In genomic region chr8:116261286-116261685, GRCm38 (mm10) we compare ENCODE assay signal across 19 mouse cellular contexts.
DNase-seq lines count a peak whose midpoint lies in the region; ATAC-seq and TF ChIP-seq lines count a peak whose summit lies in the region.
"Had no signal": no experiment of that assay in that cellular context is flagged by ENCODE, and none has a peak within 500 bp of the region (broad histone marks: within the 10 kb centered on the region; RNA-seq: fewer than 3 reads in every experiment).

No protein-coding gene starts in this region.

- intact Hi-C loops in left cerebral cortex, postnatal 36 days (cut with DNase I), result no loop called here

- H3K36me3 ChIP-seq in kidney, embryonic 16.5 days (ENCODE audit: insufficient read depth, low read length), result no peaks in the 10 kb centered on the region
- no peaks in the 10 kb centered on the region for H3K36me3 ChIP-seq in CH12.LX (replicated peaks in 1 of 2; ENCODE audit: control insufficient read depth in 1 of 2, insufficient read depth in 1 of 2, low read length in 1 of 2)
- H3K36me3 ChIP-seq: forebrain, embryonic 10.5 days; liver, embryonic 13.5 days had no signal

- DNase-seq in kidney, postnatal 10 days, result no peak
- DNase-seq in CH12.LX (ENCODE audit: extremely low read depth), result peak; percentile 69
- peak; percentile 55 for DNase-seq in embryo, embryonic 11 days
- peak; percentile 25 for DNase-seq in fibroblast of lung, adult 2 months (ENCODE audit: low read depth)
- no peak for DNase-seq in right cerebral cortex, postnatal 14 days
- DNase-seq in left cerebral cortex, postnatal 36 days (ENCODE audit: low spot score in 2 of 2), result no peak
- DNase-seq in layer of hippocampus, adult 11-12 months (ENCODE audit: low spot score), result no peak
- DNase-seq: adrenal gland, postnatal 36 days; cerebellum, adult 8-10 months; gastrocnemius, postnatal 25 days; kidney, adult 2 months; liver, embryonic 13.5 days; lung, postnatal 4 days; right cerebral cortex, postnatal 4 days; thymus, postnatal 36 days had no signal

- no peak overlapping the region for H3K9ac ChIP-seq in kidney, embryonic 16.5 days (replicated peaks; ENCODE audit: low read length)
- no peak overlapping the region for H3K9ac ChIP-seq in CH12.LX (ENCODE audit: insufficient read depth, low read depth)
- H3K9ac ChIP-seq: liver, embryonic 13.5 days had no signal

- dilution Hi-C loops in CH12.LX (cut with MboI; ENCODE audit: extremely low pct_ligation_motif_present, extremely low pct_unique_long_range_greater_than_20kb, low sequenced_read_pairs), result no loop called here

- no peaks in the 10 kb centered on the region for H3K9me3 ChIP-seq in kidney, embryonic 16.5 days (ENCODE audit: low read length)
- no peaks in the 10 kb centered on the region for H3K9me3 ChIP-seq in CH12.LX (replicated peaks; ENCODE audit: low read length)
- H3K9me3 ChIP-seq: forebrain, embryonic 10.5 days; liver, embryonic 13.5 days had no signal

- H3K27me3 ChIP-seq in kidney, embryonic 16.5 days (ENCODE audit: insufficient read depth, low read length), result no peaks in the 10 kb centered on the region
- peaks cover 79% of the 10 kb centered on the region for H3K27me3 ChIP-seq in CH12.LX (replicated peaks)
- H3K27me3 ChIP-seq: liver, embryonic 13.5 days had no signal

- H3K4me3 ChIP-seq in kidney, embryonic 16.5 days (ENCODE audit: low read length), result no peak overlapping the region
- no peak overlapping the region for H3K4me3 ChIP-seq in CH12.LX (replicated peaks in 1 of 3; ENCODE audit: low read depth in 2 of 3, low read length in 2 of 3, poor library complexity in 1 of 3)
- H3K4me3 ChIP-seq: forebrain, embryonic 10.5 days; liver, embryonic 13.5 days had no signal

- in situ Hi-C loops in CH12.LX (cut with MboI; ENCODE audit: low pct_ligation_motif_present, low pct_unique_long_range_greater_than_20kb, low sequenced_read_pairs), result no loop called here

- WGBS in kidney, embryonic 16.5 days, result 22% methylated on average over 2 of the region's 2 CpGs

- no peak for TF ChIP-seq RAD21 in CH12.LX (IDR thresholded peaks at IDR 0.05; ENCODE audit: low read depth, low read length)

- no peak for TF ChIP-seq CTCF in CH12.LX (conservative IDR thresholded peaks at IDR 0.05 in 1 of 2, IDR thresholded peaks at IDR 0.05 in 1 of 2; ENCODE audit: low read depth in 2 of 2, low read length in 2 of 2)

- no peak overlapping the region for H3K4me2 ChIP-seq in kidney, embryonic 16.5 days (replicated peaks; ENCODE audit: low read depth, low read length)
- H3K4me2 ChIP-seq in CH12.LX (ENCODE audit: insufficient read depth, low read depth, poor library complexity, severe bottlenecking), result no peak overlapping the region
- H3K4me2 ChIP-seq: liver, embryonic 13.5 days; midbrain, embryonic 11.5 days had no signal

- peaks cover 26% of the 10 kb centered on the region for H3K4me1 ChIP-seq in kidney, embryonic 16.5 days (ENCODE audit: insufficient read depth, low read length)
- H3K4me1 ChIP-seq in CH12.LX (ENCODE audit: control insufficient read depth in 1 of 2, insufficient read depth in 2 of 2), result peaks cover 0 to 9% of the 10 kb centered on the region in 2 experiments; a peak in 2 of 4 replicates
- H3K4me1 ChIP-seq: liver, embryonic 13.5 days had no signal

- TF ChIP-seq POLR2A in CH12.LX (IDR thresholded peaks at IDR 0.05; ENCODE audit: low read depth, low read length), result no peak

- H3K79me2 ChIP-seq in CH12.LX (replicated peaks; ENCODE audit: control insufficient read depth, extremely low read depth, insufficient read depth, poor library complexity, severe bottlenecking), result no peaks in the 10 kb centered on the region

- ATAC-seq in kidney, embryonic 16.5 days (ENCODE audit: low FRiP score, low TSS enrichment), result peak; percentile 84
- ATAC-seq: hindbrain, postnatal 0 days had no signal

- peak overlapping the region; percentile 68 for H3K27ac ChIP-seq in kidney, embryonic 16.5 days (ENCODE audit: low read length)
- no peak overlapping the region for H3K27ac ChIP-seq in CH12.LX (ENCODE audit: insufficient read depth, low read depth)
- H3K27ac ChIP-seq: forebrain, embryonic 10.5 days; hindbrain, postnatal 0 days; liver, embryonic 13.5 days had no signal

- peak; percentile 10; the same call in 1 of the 2 replicates for TF ChIP-seq EP300 in CH12.LX (IDR thresholded peaks at IDR 0.05; ENCODE audit: low read length)

TF ChIP-seq in CH12.LX, 34 proteins besides CTCF, POLR2A, EP300 and RAD21:
- no peak for TF ChIP-seq KAT2A (IDR thresholded peaks at IDR 0.05; ENCODE audit: insufficient replicate concordance, low read length)
- no peak for TF ChIP-seq E2F4 (IDR thresholded peaks at IDR 0.05; ENCODE audit: insufficient replicate concordance, low read depth, low read length)
- TF ChIP-seq JUND (conservative IDR thresholded peaks at IDR 0.05; ENCODE audit: low read depth, low read length), result no peak
- TF ChIP-seq MEF2A (IDR thresholded peaks at IDR 0.05; ENCODE audit: borderline replicate concordance, low read depth, low read length), result no peak

Comparison
In these comparisons a context has a peak if more than half of its experiments do, and no peak if none do; other contexts are left out.
1. DNase-seq: peak in CH12.LX (single experiment), embryo, embryonic 11 days (single experiment) and fibroblast of lung, adult 2 months (single experiment); none in kidney, postnatal 10 days (single experiment), right cerebral cortex, postnatal 14 days (single experiment), left cerebral cortex, postnatal 36 days (0 of 2) and layer of hippocampus, adult 11-12 months (single experiment).